Mouse (Mus musculus) embryonic facial prominence, embryonic 10.5 days (tissue): ENCODE results near the gene Phyhipl. TPM values are rescaled to one million over a fixed set of nuclear protein-coding genes. Genes with fewer than 3 reads are reported as not detected.

Source experiments
- DNase-seq: peaks from one replicate; pipeline ENCODE4 v3.0.0-alpha.2; 2017; ENCODE audit warnings: low spot score
- H3K27ac ChIP-seq: fragments of 300-500 bp; sonication (generic); replicated peaks from 2 replicates; pipeline ENCODE4 v1.5.1; 2016; ENCODE audit warnings: mild to moderate bottlenecking
- H3K27me3 ChIP-seq: fragments of 300-500 bp; sonication (generic); replicated peaks from 2 replicates; pipeline ENCODE4 v1.6.1; 2016; ENCODE audit warnings: low read depth, mild to moderate bottlenecking; ENCODE audit not compliant: poor library complexity, severe bottlenecking
- H3K36me3 ChIP-seq: fragments of 300-500 bp; sonication (generic); replicated peaks from 2 replicates; pipeline ENCODE4 v1.6.1; 2016; ENCODE audit warnings: mild to moderate bottlenecking, moderate library complexity
- H3K4me1 ChIP-seq: fragments of 300-500 bp; sonication (generic); 2 replicates; pipeline ENCODE4 v1.6.1; 2016
- H3K4me3 ChIP-seq: fragments of 300-500 bp; sonication (generic); 2 replicates; pipeline ENCODE4 v1.5.1; 2016; ENCODE audit warnings: mild to moderate bottlenecking, moderate library complexity
- H3K9me3 ChIP-seq: fragments of 300-500 bp; sonication (generic); 2 replicates; pipeline ENCODE4 v1.6.1; 2016; ENCODE audit warnings: mild to moderate bottlenecking
- WGBS: fragments of 180-500 bp; shearing (Covaris S2); methylation state at CpG from one replicate; pipeline ENCODE4 v1.1.7; 2016; 5-methylcytosine and 5-hydroxymethylcytosine counted together
- polyA plus RNA-seq: library from polyadenylated mRNA; unstranded; fragments of >200 nt; fragmentation: Nextera tagmentation; extraction: Ambion mirVana; gene quantifications from 2 replicates; pipeline ENCODE4 v1.2.1, GENCODE M21; 2016

Gene Phyhipl
- polyA plus RNA-seq, 1 experiment from 2014 or later, result 9.2 TPM

DNA sequence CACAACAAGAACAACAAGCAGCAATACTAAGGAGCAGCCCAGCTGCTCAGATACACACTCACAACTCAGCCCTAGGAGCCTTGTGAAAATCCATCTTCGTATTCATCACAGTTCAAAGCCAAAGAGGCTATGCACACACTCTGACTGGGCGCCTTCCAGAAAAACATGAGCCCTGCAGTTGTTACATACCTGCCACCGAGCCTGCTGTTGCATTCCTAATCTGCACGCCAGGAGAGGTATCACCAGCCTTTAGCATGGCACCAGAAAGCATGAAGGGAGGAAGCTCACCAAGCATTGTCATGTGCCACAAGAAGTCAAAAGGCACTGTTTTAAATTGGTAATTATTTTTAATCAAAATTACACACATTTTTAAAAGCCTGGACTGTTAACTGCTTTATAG, 1.1 kb downstream of the Phyhipl start:
- peaks cover 12% of the 10 kb centered on the region for H3K4me1 ChIP-seq
- DNase-seq, result no peak

DNA sequence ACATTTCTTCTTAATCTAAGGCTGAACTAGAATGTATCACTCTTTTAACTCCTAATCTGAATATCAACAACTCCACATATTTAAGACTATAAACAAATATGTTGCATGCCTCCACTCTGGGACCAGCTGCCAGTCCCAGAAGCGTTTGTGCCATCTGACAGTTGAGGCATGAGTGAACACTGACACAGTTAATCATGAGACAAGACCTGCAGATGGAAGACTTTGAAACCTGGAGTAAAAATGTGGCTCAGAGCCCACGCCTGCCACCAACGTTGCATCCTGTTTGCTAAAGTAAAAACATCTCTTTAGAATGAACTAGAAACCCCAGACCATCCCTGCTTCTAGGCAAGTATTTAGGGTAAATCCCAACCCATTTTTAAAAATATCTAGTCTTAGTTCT, 1.6 kb downstream of the Phyhipl start:
- Histone ChIP-seq H3K27ac (no peak overlapping the region), H3K27me3 (no peaks in the 10 kb centered on the region), H3K4me3 (no peak overlapping the region), H3K36me3 (no peaks in the 10 kb centered on the region), H3K9me3 (no peaks in the 10 kb centered on the region), H3K4me1 (peaks cover 12% of the 10 kb centered on the region)
- 86% methylated on average over 3 of the region's 3 CpGs for whole genome bisulfite sequencing
- no peak for DNase-seq

More for the DNA sequence above, 1.1 kb downstream of the Phyhipl start:
- WGBS, result 75% methylated on average over 4 of the region's 4 CpGs
- no peak overlapping the region for H3K4me3 ChIP-seq
- H3K27me3 ChIP-seq, result no peaks in the 10 kb centered on the region
- no peak overlapping the region for H3K27ac ChIP-seq
- no peaks in the 10 kb centered on the region for H3K36me3 ChIP-seq
- no peaks in the 10 kb centered on the region for H3K9me3 ChIP-seq

DNA sequence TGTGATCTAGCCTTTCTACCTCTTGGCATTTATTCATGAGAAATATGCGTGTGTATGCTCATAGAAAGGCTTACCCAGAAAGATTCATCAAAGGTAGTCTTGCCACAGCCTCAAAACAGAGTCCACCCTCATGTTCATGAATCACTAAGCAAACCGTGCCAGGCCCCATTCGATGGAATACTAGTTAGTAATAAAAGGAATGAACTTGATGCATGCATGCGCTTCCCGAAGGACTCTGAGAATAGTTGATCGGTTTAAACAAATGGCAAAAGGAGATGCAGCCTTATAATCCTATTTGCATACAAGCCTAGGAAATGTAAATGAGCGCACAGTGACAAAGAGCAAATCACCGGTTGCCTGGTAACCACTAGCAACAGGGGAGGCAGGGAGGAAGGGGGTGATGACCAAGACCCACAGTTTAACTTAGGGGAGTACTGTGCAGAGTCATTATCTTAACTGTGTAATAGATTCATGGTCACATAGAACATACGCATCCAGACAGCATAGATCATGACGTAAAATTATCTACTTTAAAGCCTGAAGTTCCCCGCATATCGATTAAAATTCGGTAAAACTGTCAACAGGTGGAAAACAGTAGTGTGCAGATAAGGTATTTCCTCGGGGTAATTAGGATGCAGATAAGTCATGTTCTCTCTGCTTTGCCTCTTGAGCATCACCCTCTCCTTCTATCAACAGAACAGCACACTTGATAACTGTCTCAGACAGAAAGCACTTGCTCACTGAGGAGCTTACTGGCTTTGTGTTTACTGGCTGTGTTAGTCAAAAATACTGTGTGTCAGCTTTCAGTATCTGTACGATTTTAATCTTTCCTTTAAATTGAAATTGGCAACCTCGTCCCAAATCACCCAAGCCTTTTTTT, 3.8 kb downstream of the Phyhipl start:
- H3K4me3 ChIP-seq, result no peak overlapping the region
- WGBS, result 50% methylated on average over 16 of the region's 16 CpGs
- no peak for DNase-seq

DNA sequence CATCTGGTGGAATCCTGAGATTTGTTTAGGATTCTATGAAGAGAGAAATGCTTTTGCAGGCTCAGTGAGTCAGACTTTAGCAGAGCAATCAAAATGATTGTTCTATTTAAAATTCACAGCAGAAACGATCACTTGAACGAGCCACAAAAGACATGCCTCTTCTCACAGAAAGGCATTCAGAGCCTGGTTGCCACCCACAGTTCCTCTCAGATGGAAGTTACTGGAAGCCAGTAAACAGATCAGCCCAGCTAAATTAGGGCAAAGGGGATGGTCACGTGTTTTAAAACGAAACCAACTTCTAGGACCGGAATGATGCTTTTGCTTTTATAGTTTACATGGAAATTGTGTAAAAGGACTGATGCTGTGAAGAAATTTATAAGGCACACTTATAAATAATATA, 6.9 kb downstream of the Phyhipl start:
- no peaks in the 10 kb centered on the region for H3K4me1 ChIP-seq
- H3K4me3 ChIP-seq, result no peak overlapping the region
- no peaks in the 10 kb centered on the region for H3K36me3 ChIP-seq
- H3K27ac ChIP-seq, result no peak overlapping the region
- no peaks in the 10 kb centered on the region for H3K27me3 ChIP-seq
- DNase-seq, result no peak
- 79% methylated on average over 5 of the region's 5 CpGs for WGBS
- no peaks in the 10 kb centered on the region for H3K9me3 ChIP-seq

More for the DNA sequence above, 3.8 kb downstream of the Phyhipl start:
- H3K9me3 ChIP-seq, result no peaks in the 10 kb centered on the region
- H3K27ac ChIP-seq, result no peak overlapping the region
- H3K27me3 ChIP-seq, result no peaks in the 10 kb centered on the region
- peaks cover 12% of the 10 kb centered on the region for H3K4me1 ChIP-seq
- no peaks in the 10 kb centered on the region for H3K36me3 ChIP-seq

DNA sequence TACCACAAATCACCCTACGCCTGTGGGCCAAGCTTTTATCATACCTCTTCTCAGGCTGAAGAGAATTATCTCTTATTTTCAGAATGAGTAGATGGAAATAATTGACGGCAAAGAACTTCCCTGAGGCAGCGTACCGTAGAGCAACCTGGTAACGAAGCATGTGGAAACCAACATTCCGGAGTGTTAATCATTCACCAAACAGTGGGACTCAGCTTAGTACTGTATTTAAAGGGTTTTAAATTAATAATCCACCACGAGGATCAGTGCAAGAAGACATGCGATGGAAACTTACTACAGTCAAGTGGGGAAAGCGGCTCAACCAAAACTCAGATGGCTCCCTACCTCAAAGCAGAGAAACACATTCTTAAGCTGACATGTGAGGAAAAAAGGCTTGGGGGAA, 12.6 kb downstream of the Phyhipl start:
- no peak overlapping the region for H3K27ac ChIP-seq

DNA sequence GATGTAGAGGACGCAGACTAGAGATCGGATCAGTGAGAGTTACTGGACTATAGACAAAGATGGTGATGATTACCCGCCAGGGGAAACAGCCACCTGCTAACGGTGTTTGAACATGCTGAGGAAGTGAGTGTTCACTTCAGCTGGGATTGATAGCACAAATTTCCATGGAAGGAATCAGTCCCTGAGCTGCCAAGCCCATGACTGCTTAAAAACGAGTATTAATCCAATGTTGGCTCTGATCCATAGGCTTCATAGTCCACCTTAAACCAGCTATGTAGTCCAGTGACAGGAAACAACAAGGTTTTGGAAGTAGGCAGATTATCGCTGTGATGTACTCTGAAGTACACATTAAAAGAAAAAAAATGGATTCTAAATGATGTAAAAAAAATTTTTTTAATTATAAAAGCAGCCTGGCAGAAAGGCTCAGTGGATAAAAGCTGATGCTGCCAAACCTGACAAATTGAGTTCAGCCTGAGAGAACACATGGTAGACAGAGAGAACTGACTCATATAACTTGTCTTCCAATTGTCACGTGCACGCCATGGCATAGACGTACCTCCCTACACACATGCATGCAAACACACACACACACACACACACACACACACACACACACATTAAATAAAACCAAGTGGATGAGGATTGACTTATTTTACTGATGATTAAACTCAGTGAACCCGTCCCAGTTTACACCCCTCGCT, 14.7 kb downstream of the Phyhipl start:
- 89% methylated on average over 11 of the region's 11 CpGs for WGBS
- no peaks in the 10 kb centered on the region for H3K27me3 ChIP-seq
- H3K4me1 ChIP-seq, result peaks cover 5% of the 10 kb centered on the region; the same call in 1 of the 2 replicates
- DNase-seq, result no peak
- no peaks in the 10 kb centered on the region for H3K9me3 ChIP-seq
- H3K27ac ChIP-seq, result no peak overlapping the region
- no peaks in the 10 kb centered on the region for H3K36me3 ChIP-seq
- no peak overlapping the region for H3K4me3 ChIP-seq

More for the DNA sequence above, 12.6 kb downstream of the Phyhipl start:
- Histone ChIP-seq H3K4me1 (peaks cover 5% of the 10 kb centered on the region; the same call in 1 of the 2 replicates), H3K9me3 (no peaks in the 10 kb centered on the region), H3K4me3 (no peak overlapping the region), H3K36me3 (no peaks in the 10 kb centered on the region), H3K27me3 (no peaks in the 10 kb centered on the region)
- WGBS, result 84% methylated on average over 9 of the region's 9 CpGs
- no peak for DNase-seq

DNA sequence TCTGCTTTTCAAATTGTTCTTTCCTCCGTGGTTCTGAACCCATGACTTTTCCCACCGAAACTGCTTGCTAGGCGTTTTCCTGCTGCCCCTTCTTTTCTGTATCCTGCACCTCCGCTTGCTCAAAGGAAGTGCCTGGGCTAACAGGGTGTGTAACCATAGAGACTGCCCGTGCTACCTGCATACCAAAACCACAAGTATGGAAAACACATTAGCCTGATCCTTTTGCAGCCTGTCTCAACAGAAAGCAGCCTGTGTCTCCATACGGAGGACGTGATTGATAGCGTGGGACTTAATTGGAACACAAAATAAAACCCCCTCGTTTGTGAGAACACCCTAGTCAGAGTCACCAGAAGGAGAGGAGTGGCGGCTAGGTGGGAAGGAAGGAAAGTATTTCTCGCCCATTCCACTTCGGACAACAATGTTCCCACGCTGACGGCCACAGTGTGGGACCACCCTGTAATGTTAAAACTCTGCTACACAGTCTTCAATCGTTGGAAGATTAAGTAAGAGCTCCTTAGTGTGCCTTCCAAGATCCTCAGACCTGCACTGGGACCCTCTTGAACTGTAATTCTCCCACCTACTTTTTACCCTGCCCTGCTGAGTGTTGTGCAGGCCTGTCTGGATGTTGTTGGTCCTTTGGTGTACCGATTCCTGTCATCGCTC, 15.6 kb downstream of the Phyhipl start:
- H3K4me1 ChIP-seq, result peaks cover 5% of the 10 kb centered on the region; the same call in 1 of the 2 replicates
- H3K4me3 ChIP-seq, result no peak overlapping the region
- 75% methylated on average over 17 of the region's 17 CpGs for WGBS
- no peak for DNase-seq
- no peaks in the 10 kb centered on the region for H3K36me3 ChIP-seq
- no peaks in the 10 kb centered on the region for H3K9me3 ChIP-seq
- no peaks in the 10 kb centered on the region for H3K27me3 ChIP-seq
- H3K27ac ChIP-seq, result no peak overlapping the region

DNA sequence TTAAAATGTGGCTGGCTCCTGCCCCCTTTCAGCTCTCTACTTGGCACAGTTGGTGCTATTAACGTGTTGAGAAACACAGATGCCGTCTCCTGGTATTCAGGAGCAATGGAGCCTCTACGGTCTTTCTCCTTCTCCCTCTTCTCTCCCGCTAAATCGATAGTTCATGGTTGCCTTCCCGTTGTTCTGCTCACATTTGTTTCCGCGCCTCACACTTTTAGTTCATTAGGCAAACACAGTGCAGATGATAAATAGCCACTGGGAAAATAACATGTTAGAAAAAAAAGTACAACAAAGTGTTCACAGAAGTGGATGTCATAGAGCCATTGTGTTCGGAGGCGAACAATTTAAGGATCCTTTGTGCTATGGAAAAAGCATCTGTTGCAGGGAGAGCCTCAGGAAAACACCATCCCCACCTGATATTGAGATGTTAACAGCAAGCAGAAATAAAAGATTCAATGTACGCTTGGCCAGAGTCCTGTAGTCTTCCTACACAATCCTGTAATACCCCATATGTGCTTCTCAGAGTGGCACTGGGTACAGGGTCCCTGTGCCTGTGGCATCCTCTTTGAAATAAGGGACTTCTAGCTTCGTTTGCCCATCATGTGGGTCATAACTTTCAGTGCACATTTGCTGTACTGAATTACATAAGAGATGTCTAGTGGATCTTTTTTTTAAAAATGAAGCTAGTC, 18.0 kb downstream of the Phyhipl start:
- Histone ChIP-seq H3K9me3 (no peaks in the 10 kb centered on the region), H3K36me3 (no peaks in the 10 kb centered on the region), H3K4me1 (peaks cover 5% of the 10 kb centered on the region; the same call in 1 of the 2 replicates), H3K27me3 (no peaks in the 10 kb centered on the region), H3K4me3 (no peak overlapping the region), H3K27ac (no peak overlapping the region)
- no peak for DNase-seq
- 83% methylated on average over 12 of the region's 12 CpGs for WGBS

DNA sequence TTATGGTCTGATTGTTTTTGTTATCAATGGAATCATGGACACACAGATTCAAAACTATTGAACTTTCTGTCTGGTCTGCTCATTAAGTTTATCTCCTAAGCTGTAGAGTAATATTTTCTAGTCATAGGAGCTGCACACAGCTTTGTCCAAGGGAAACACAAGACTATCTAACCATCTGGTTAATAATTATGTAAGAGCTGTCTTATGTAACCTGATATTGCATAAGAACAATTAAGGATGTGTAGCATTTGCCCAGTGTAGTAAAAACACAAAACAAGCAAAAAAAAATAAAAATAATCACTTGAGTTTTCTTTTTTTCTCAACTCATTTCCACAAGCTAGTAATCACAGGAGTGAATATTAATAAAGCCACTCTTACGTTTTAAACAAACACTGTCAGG, 20.5 kb downstream of the Phyhipl start:
- Histone ChIP-seq H3K27me3 (no peaks in the 10 kb centered on the region), H3K27ac (no peak overlapping the region), H3K9me3 (no peaks in the 10 kb centered on the region), H3K4me1 (peaks cover 5% of the 10 kb centered on the region; the same call in 1 of the 2 replicates), H3K4me3 (no peak overlapping the region), H3K36me3 (no peaks in the 10 kb centered on the region)
- no peak for DNase-seq
- 79% methylated on average over 1 of the region's 1 CpGs for whole genome bisulfite sequencing

DNA sequence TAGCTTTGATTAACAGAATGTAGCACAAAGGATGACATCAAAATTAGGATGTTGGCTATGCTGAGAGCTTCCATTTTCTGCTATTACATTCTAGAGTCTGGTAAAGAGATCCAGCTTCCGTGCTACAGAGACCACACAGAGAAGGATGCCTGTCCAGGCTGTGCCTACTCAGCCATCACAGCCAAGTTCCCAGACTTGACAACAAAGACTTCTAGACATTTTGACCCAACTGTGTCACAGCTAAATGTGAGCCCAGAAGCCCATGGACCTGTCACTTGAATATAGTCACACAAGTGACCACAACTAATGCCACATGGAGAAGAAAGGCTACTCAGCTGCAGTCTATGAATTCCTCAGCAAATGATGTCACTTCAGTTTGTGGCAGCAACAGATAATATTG, 24.6 kb downstream of the Phyhipl start:
- no peak overlapping the region for H3K27ac ChIP-seq
- H3K4me3 ChIP-seq, result no peak overlapping the region
- no peaks in the 10 kb centered on the region for H3K9me3 ChIP-seq
- H3K4me1 ChIP-seq, result no peaks in the 10 kb centered on the region
- H3K27me3 ChIP-seq, result no peaks in the 10 kb centered on the region
- WGBS, result 84% methylated on average over 1 of the region's 1 CpGs
- DNase-seq, result no peak
- H3K36me3 ChIP-seq, result no peaks in the 10 kb centered on the region

DNA sequence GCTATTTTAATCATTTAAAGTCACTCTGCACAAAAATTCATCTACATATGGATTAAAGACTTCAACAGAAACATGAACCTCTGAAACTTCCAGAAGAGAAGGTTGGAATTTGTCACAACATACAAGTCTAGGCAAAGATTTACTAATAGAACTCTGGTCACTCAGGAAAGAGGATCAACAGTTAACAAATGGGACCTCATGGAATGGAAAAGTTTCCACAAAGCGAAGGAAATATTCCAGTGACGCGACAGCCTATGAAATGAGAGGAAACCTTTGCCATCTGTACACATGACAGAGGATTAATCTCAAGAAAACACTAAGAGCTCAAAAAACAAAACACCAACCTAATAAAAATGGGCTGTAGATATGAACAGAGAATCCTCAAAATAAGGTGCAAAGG, 32.3 kb downstream of the Phyhipl start:
- Histone ChIP-seq H3K36me3 (no peaks in the 10 kb centered on the region), H3K27ac (no peak overlapping the region), H3K4me1 (no peaks in the 10 kb centered on the region), H3K9me3 (no peaks in the 10 kb centered on the region), H3K27me3 (no peaks in the 10 kb centered on the region), H3K4me3 (no peak overlapping the region)
- 94% methylated on average over 3 of the region's 3 CpGs for WGBS
- DNase-seq, result no peak

DNA sequence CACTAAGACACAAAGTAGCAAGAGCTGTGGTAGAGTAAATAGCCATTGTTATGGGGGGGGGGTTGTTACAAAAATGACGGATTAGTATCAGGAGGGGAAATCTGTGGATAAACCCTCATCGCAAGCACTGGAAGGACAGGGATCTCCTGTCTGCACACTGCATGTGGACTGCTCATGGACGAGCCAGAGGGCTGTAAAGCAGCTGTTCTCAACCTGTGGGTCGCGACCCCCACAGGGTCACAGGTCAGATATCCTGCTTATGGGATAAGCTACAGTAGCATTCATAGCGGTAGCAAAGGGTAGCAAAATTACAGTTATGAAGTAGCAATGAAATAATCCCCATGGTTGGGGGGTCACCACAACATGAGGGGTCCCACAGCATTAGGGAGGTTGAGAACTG, 39.4 kb downstream of the Phyhipl start:
- H3K36me3 ChIP-seq, result no peaks in the 10 kb centered on the region
- H3K9me3 ChIP-seq, result no peaks in the 10 kb centered on the region
- no peak overlapping the region for H3K4me3 ChIP-seq
- H3K27ac ChIP-seq, result no peak overlapping the region
- H3K4me1 ChIP-seq, result no peaks in the 10 kb centered on the region
- DNase-seq, result no peak
- WGBS, result 85% methylated on average over 6 of the region's 6 CpGs
- H3K27me3 ChIP-seq, result no peaks in the 10 kb centered on the region
